ENCODE assay signal across 9 mouse cellular contexts in genomic region chr7:67955276-67955675, GRCm38 (mm10). TPM values are rescaled to one million over a fixed set of nuclear protein-coding genes. Genes with fewer than 3 reads are reported as not detected.
DNase-seq lines count a peak whose midpoint lies in the region; ATAC-seq and TF ChIP-seq lines count a peak whose summit lies in the region.
"Had no signal": no experiment of that assay in that cellular context is flagged by ENCODE, and none has a peak within 500 bp of the region (broad histone marks: within the 10 kb centered on the region; RNA-seq: fewer than 3 reads in every experiment).

No protein-coding gene starts in this region.

- H3K4me3 ChIP-seq in gastrocnemius, adult 2 months, result peak overlapping the region; percentile 97
- peak overlapping the region; percentile 97 for H3K4me3 ChIP-seq in megakaryocyte, embryonic 14.5 days (replicated peaks)
- peak overlapping the region; percentile 90 for H3K4me3 ChIP-seq in liver, embryonic 13.5 days (replicated peaks)

- H3K4me2 ChIP-seq in liver, embryonic 13.5 days, result peak overlapping the region; percentile 97

- ATAC-seq in megakaryocyte, adult 5-6 weeks (ENCODE audit: poor library complexity, severe bottlenecking), result no peak
- no peak for ATAC-seq in liver, embryonic 13.5 days (ENCODE audit: low read depth)
- ATAC-seq in frontal cortex, adult (ENCODE audit: low TSS enrichment), result no peak
- ATAC-seq in monocyte, adult 5-6 weeks (replicated peaks; ENCODE audit: insufficient number of reproducible peaks, low FRiP score, low TSS enrichment, poor library complexity, severe bottlenecking), result no peak

- H3K4me1 ChIP-seq in megakaryocyte, embryonic 14.5 days, result peaks cover 67% of the 10 kb centered on the region
- peaks cover 68% of the 10 kb centered on the region for H3K4me1 ChIP-seq in liver, embryonic 13.5 days (replicated peaks)

- no peaks in the 10 kb centered on the region for H3K9me3 ChIP-seq in megakaryocyte, embryonic 14.5 days
- no peaks in the 10 kb centered on the region for H3K9me3 ChIP-seq in liver, embryonic 13.5 days (replicated peaks)

- H3K27ac ChIP-seq in gastrocnemius, adult 2 months, result no peak overlapping the region
- H3K27ac ChIP-seq in liver, embryonic 13.5 days, result no peak overlapping the region

- WGBS in liver, embryonic 13.5 days (ENCODE audit: insufficient replicate concordance), result 42% methylated on average over 5 of the region's 5 CpGs

- no peak for DNase-seq in gastrocnemius, adult 2 months
- DNase-seq in gastrocnemius, adult 18-20 months (ENCODE audit: low spot score), result no peak
- DNase-seq in liver, embryonic 13.5 days, result no peak
- no peak for DNase-seq in cerebellum, postnatal 25 days
- DNase-seq: layer of hippocampus, adult 9-11 months had no signal

- TF ChIP-seq CTCF in gastrocnemius, adult 2 months (IDR thresholded peaks at IDR 0.05), result no peak

- H3K27me3 ChIP-seq in megakaryocyte, embryonic 14.5 days (replicated peaks), result no peaks in the 10 kb centered on the region
- peaks cover 18% of the 10 kb centered on the region for H3K27me3 ChIP-seq in liver, embryonic 13.5 days

- peak overlapping the region; percentile 88; the same call in 1 of the 2 replicates for H3K9ac ChIP-seq in liver, embryonic 13.5 days

- peaks cover 2% of the 10 kb centered on the region for H3K36me3 ChIP-seq in megakaryocyte, embryonic 14.5 days (replicated peaks; ENCODE audit: low read length)
- H3K36me3 ChIP-seq in liver, embryonic 13.5 days, result no peaks in the 10 kb centered on the region

- intact Hi-C loops in gastrocnemius, adult 2 months (cut with DNase I), result loop anchor here (10.0 kb wide), 1 partner anchor 280 kb away; no protein-coding TSS in a partner anchor

RNA-seq across cellular contexts. Expression of gene Igf1r, which starts 2.6 kb away (rescaled TPM):
- total RNA-seq in gastrocnemius, adult 2 months (2021), result 1 to 10 TPM; 8.0 to 8.3 TPM
- total RNA-seq in gastrocnemius, adult 18-20 months (2021), result 1 to 10 TPM; 6.9 to 8.1 TPM
- 8.7 and 14.2 TPM in 2 replicates for polyA plus RNA-seq in megakaryocyte, embryonic 14.5 days (2012; ENCODE audit: insufficient read depth, low replicate concordance)
- 18.2 and 18.8 TPM in 2 replicates for total RNA-seq in megakaryocyte, adult 5-6 weeks (2015)
- 12.9 and 17.9 TPM in 2 replicates for total RNA-seq in megakaryocyte, adult 5-6 weeks (2017)
- polyA plus RNA-seq in liver, embryonic 13.5 days (2015; fragmentation: Nextera tagmentation; extraction: Ambion mirVana), result 4.1 and 4.3 TPM in 2 replicates
- total RNA-seq in monocyte, adult 5-6 weeks (2017), result 7.3 to 13.2 TPM (median 9.1 TPM) in 3 replicates
